Mouse (Mus musculus) adrenal gland, adult 8-10 months (tissue): ENCODE measurements around the gene Oard1. TPM values are rescaled to one million over a fixed set of nuclear protein-coding genes. Genes with fewer than 3 reads are reported as not detected.

ENCODE experiments used
- DNase-seq: peaks from one replicate; pipeline ENCODE4 v3.0.0; 2022
- total RNA-seq, 4 experiments: library from RNA; stranded (reverse); gene quantifications; 2 replicates each; pipeline ENCODE4 v1.2.4; 2022

The Oard1 gene
- total RNA-seq, 4 experiments from 2014 or later = 21.6 to 27.2 (median 25.7) TPM

- no peak for DNase-seq
Observed at GRCm38 (mm10) chr17:48437421-48437911, 27.7 kb downstream of the Oard1 start.

GRCm38 (mm10) chr17:48442745-48443457, 33.1 kb downstream of the Oard1 start:
- DNase-seq = peak; percentile 17

GRCm38 (mm10) chr17:48443542-48444145, 33.8 kb downstream of the Oard1 start:
- no peak for DNase-seq

- no peak for DNase-seq
Observed at GRCm38 (mm10) chr17:48447675-48448074, 37.9 kb downstream of the Oard1 start.

DNA sequence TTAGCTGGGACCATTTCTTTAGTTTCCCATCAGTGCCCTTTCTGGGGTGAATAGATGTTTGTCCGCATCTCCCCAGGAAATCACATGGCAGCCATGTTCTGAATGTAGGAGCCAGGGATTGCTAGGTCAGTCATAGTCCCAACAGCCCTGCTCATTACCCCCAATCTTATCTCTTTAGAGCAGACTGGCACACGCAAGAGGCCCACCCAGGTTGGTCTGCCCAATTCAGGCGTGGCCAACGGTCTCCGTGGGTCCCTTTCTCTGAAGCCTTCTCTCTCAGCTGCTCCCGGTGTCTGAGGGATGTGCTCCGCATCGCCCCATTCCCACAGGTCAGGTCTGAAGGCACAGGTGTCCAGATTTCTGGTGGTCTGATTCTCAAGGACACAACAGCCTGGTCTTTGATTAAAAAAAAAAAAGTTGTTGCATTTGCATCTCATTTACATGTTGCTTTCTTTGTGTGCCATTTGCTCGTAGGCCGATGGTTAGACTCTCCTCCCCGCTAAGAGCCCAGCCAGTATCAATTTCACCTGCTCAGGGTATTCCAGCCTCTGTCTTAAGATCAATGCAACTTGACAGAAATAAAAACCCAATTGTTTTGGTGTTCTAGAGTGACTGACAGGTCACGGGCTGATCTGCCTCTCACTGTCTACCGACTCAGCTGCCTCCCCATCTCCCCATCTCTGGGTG, 41.0 kb downstream of the Oard1 start:
- DNase-seq = no peak

DNA sequence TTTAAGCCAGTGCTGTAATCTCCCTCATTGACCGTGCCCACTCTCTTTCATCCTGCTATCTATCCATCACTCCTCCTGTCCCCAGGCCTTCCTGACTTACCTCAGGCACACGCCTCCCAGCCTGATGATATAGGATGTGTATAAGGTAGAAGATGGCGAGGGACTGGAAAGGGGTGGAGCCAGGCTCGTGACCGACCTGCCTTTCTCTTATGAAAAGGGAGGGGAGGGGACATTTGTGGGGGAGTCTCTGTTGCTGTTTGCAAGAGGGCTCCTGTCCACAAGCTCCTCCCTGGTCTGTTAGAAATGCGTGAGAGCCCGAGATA, 41.5 kb downstream of the Oard1 start, which contains the start of gene Tspo2:
Tspo2 (minus strand) TSS at position 170 of the 323 bp plus-strand sequence.
- no peak for DNase-seq

DNA sequence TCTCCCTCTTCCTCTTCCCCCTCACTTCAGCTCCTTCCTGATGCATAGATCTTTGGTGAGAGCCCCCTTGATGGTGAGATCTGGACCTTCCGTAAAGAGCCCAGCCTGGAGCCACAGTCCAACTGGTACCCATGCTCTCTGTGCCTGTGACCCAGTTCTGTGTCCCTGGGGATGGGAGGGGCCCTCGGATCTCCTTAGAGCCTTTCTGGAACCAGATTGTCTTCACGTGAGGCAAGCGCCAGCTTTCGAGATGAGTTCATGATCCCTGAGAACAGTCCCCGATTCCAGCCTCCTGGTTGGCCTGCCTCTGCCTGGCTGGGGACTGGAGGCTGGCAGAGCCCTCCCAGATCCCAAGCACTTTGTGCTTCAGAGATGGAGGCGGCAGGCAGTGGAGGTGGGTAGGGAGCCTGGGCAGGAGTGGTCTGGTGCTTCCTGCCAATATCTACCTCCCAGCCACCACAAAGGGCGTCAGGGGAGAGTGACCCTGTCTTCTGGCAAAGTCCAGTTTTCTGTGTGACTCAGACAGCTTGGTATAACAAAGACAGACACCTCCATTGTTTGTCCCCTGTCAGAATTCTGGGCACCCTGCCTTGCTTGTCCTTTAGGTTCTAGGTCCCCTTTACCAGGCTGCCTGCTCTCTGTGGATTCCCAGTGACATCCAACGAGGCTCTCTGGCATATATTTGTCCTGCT, 42.1 kb downstream of the Oard1 start:
- no peak for DNase-seq

DNA sequence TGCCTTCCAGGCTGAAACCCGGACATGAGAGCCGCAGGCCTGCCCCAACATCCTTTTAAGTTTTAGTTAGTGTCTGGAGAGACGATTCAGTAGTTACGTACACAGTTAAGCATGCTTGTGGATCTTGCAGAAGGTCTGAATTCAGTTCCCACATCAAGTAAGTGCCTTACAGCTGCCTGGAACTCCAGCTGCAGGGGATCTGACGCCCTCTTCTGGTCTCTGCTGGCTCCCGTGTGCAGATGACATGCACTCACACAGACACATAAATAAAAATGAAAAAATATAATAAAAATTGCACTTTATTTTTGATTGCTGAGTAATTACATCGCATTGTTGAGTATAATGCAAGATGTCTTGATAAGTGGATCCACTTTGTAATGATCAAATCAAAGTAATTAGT, 43.7 kb downstream of the Oard1 start:
- DNase-seq = no peak

DNA sequence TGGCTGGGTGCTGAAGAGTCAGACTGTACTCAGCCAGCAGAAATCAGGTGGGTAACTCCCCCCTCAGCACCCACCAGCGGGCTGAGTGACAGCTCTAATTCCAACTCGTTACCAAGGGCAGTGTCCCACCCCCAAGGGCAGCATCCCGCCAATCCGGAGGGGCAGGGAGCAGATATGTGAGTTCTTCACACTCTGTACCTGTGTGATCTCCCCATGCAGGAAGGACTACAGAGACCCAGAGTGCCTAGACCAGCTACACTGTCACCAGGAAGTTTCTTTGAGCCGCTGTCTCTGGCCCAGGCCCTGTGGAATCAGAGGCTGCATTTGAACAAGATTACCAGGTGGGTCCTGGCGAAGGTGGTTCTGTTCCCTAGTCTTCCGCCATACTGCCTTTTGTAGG, 44.4 kb downstream of the Oard1 start:
- no peak for DNase-seq

DNA sequence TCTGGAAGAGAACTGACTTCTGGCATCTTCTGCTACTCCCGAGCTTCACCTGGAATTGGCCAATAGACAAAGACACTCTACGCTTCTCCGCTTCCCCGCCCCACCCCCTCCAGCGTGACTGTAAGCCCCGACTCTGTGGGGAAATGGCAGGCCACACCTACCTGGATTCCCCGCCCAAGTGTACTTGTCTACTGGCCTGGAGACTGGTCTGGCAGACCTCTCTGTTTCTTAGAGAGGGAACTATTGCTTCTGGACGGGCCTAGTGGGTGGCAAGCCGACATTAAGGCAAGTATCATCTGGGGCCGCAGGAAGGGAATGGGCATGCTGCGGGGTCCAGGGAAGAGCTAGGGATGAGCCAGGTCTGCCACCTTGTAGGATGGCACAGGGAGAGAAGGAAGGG, 44.9 kb downstream of the Oard1 start, which contains the start of gene Unc5cl:
Unc5cl (plus strand) TSS at position 214 of the 400 bp plus-strand sequence.
- no peak for DNase-seq

DNA sequence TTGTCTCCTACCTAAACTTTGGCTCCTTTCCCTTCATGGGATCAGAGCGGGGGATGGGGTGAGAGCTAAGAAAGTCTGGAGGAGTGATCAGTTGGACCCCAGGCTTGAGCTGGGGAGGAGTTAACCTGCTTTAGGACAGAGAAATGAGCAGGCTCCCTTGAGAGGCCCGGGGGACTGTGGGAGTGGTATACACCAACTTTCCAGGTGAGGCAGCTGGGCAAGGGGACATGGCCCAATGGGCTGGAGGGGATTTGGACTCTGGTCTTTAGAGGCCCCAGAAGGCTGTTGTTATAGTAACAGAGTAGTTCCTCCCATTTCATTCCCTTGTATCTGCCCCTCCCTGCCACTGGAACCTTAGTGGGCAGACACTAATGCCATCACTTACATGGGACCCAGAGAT, 46.1 kb downstream of the Oard1 start:
- no peak for DNase-seq

DNA sequence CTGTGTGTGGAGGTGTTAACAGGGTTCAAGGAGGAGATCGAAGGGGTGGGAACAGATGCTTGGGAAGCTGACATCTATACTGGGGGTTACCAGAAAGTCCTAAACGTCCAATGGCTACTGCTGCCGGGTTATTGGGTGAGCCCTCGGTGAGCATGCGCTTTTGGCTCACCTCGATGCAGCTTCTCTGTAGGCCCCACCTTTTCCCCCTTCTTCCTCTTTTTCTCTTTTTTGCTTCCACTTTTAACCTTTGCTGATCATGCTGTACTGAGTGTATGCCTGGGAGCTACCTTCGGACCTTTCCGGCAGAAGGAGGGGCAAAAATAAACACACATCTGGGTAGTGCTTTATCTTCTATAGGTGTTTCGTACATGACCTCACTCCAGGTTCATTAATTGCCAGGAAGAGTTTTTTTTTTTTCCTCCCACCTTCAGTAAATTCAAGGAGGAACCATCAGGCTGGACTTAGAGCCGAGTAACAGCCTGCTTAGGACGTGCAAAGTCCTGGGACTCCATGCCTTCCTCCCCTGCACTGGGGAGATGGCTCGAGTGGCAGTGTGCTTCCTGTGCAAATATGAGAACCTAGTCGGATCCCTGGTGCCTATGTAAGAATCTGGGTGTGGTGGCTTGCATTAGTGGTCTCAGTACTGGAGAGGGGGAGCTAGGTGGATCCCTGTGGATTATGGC, 48.3 kb downstream of the Oard1 start:
- DNase-seq = no peak

- DNase-seq = no peak
Observed at GRCm38 (mm10) chr17:48462096-48462495, 52.3 kb downstream of the Oard1 start.

DNA sequence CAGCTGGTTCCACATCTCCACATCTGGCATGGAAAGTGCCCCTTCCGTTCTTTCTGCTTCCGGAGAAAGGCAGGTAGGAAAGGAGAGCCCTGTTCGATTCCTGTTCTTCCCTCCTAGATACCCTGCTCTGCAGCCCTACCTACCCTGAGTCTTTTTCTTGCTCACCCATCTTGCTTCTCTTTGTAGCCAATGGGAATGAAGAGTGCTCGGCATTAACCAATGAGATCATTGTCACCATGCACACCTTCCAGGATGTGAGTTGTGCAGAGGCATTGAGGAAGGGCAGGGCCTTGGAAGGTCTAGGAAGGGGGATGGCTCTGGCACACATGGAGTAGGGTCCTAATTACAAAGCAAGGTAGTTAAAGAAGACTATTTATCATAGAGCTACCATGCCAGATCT, 53.6 kb downstream of the Oard1 start:
- DNase-seq = no peak

Other genes with a start within 250 kb of the Oard1 start
- gene A530064D06Rik, start 242.7 kb upstream of the Oard1 start, total RNA-seq = under 1 TPM in 1 of 4 experiments, not detected in 3; 0.34 TPM
- gene Trem1, start 177.2 kb upstream of the Oard1 start, total RNA-seq = under 1 TPM in 3 of 4 experiments, not detected in 1; 0.12 to 0.16 (median 0.14) TPM
- gene Trem3, start 162.2 kb upstream of the Oard1 start, total RNA-seq = under 1 TPM in 1 of 4 experiments, not detected in 3; 0.26 TPM
- 1 to 10 TPM in 1 of 4 experiments, under 1 TPM in 3; 0.21 to 1.4 (median 0.90) TPM for gene Treml4, start 145.7 kb upstream of the Oard1 start, total RNA-seq
- gene Treml2, start 110.5 kb upstream of the Oard1 start, total RNA-seq = under 1 TPM; 0.12 to 0.56 (median 0.40) TPM
- under 1 TPM; 0.35 to 0.65 (median 0.54) TPM for gene B430306N03Rik, start 93.9 kb upstream of the Oard1 start, total RNA-seq
- gene Trem2, start 63.6 kb upstream of the Oard1 start, total RNA-seq = 10 to 100 TPM in 2 of 4 experiments, 1 to 10 TPM in 2; 5.5 to 22.1 (median 14.4) TPM
- under 1 TPM; 0.31 to 0.77 (median 0.64) TPM for gene Treml1, start 50.1 kb upstream of the Oard1 start, total RNA-seq
- 10 to 100 TPM; 33.2 to 45.6 (median 40.9) TPM for gene Nfya, start 108 bp upstream of the Oard1 start, total RNA-seq
- gene Apobec2, start 22.9 kb downstream of the Oard1 start, total RNA-seq = 1 to 10 TPM in 3 of 4 experiments, under 1 TPM in 1; 0.98 to 2.5 (median 2.0) TPM
- under 1 TPM in 1 of 4 experiments, not detected in 3; 0.89 TPM for gene Tspo2, start 41.5 kb downstream of the Oard1 start, total RNA-seq
- not detected for gene Unc5cl, start 44.9 kb downstream of the Oard1 start, total RNA-seq